Mouse (Mus musculus) stomach, embryonic 14.5 days (tissue): ENCODE data around the gene Nmnat2. TPM values are rescaled to one million over a fixed set of nuclear protein-coding genes. Genes with fewer than 3 reads are reported as not detected.

Experiments used
- ATAC-seq: fragments of 200-750 bp; cut with Nextera tagmentation; 2 replicates; pipeline ENCODE4 v1.8.0; 2017; ENCODE audit warnings: low read depth, moderate TSS enrichment; ENCODE audit not compliant: insufficient number of reproducible peaks, insufficient read depth, low FRiP score
- H3K27ac ChIP-seq: fragments of 300-500 bp; sonication (generic); 2 replicates; pipeline ENCODE4 v1.5.1; 2014; ENCODE audit warnings: mild to moderate bottlenecking, low read length, moderate library complexity, mixed read lengths
- H3K27me3 ChIP-seq: fragments of 300-500 bp; sonication (generic); 2 replicates; pipeline ENCODE4 v1.6.1; 2014; ENCODE audit warnings: low read length, control low read depth, mixed read lengths; ENCODE audit not compliant: control insufficient read depth, insufficient read depth
- H3K36me3 ChIP-seq: fragments of 300-500 bp; sonication (generic); 2 replicates; pipeline ENCODE4 v1.6.1; 2014; ENCODE audit warnings: mild to moderate bottlenecking, control low read depth, low read length, moderate library complexity, mixed read lengths; ENCODE audit not compliant: control insufficient read depth, insufficient read depth
- H3K4me1 ChIP-seq: fragments of 300-500 bp; sonication (generic); 2 replicates; pipeline ENCODE4 v1.6.1; 2014; ENCODE audit warnings: low read length, control low read depth, mixed read lengths; ENCODE audit not compliant: control insufficient read depth, insufficient read depth
- H3K4me2 ChIP-seq: fragments of 300-500 bp; sonication (generic); replicated peaks from 2 replicates; pipeline ENCODE4 v1.6.1; 2014; ENCODE audit warnings: low read depth, low read length, control low read depth
- H3K4me3 ChIP-seq: fragments of 300-500 bp; sonication (generic); 2 replicates; pipeline ENCODE4 v1.5.1; 2014; ENCODE audit warnings: low read depth, low read length, control low read depth
- H3K9ac ChIP-seq: fragments of 300-500 bp; sonication (generic); replicated peaks from 2 replicates; pipeline ENCODE4 v1.6.1; 2014; ENCODE audit warnings: low read depth, mild to moderate bottlenecking, control low read depth, low read length, moderate library complexity, mixed read lengths
- H3K9me3 ChIP-seq: fragments of 300-500 bp; sonication (generic); 2 replicates; pipeline ENCODE4 v1.6.1; 2016; ENCODE audit warnings: low read depth, low read length, control low read depth; ENCODE audit not compliant: control insufficient read depth
- WGBS: fragments of 180-500 bp; shearing (Covaris S2); extraction: QIAGEN DNeasy Blood & Tissue Kit; methylation state at CpG from one replicate; pipeline ENCODE4 v1.1.7; 2014; 5-methylcytosine and 5-hydroxymethylcytosine counted together
- polyA plus RNA-seq: library from polyadenylated mRNA; unstranded; fragments of >200 nt; fragmentation: Nextera tagmentation; extraction: Ambion mirVana; gene quantifications from 2 replicates; pipeline ENCODE4 v1.2.1, GENCODE M21; 2014

The Nmnat2 gene
- polyA plus RNA-seq, 1 experiment from 2014 or later, result 3.8 TPM

GRCm38 (mm10) chr1:153140265-153140664, 185.5 kb downstream of the Nmnat2 start:
- Histone ChIP-seq H3K9me3 (no peaks in the 10 kb centered on the region), H3K4me3 (no peak overlapping the region), H3K27me3 (no peaks in the 10 kb centered on the region), H3K4me2 (no peak overlapping the region), H3K9ac (no peak overlapping the region), H3K36me3 (no peaks in the 10 kb centered on the region), H3K27ac (no peak overlapping the region), H3K4me1 (0 out of 2 replicates have a peak, but pooled peaks cover 7% of the 10 kb centered on the region)
- no peak; the same call in 1 of the 2 replicates for ATAC-seq
- WGBS, result 64% methylated on average over 11 of the region's 11 CpGs

- H3K4me3 ChIP-seq, result no peak overlapping the region
- peak; percentile 64; the same call in 1 of the 2 replicates for ATAC-seq
- no peaks in the 10 kb centered on the region for H3K36me3 ChIP-seq
- H3K9me3 ChIP-seq, result no peaks in the 10 kb centered on the region
- 0 out of 2 replicates have a peak, but pooled peaks cover 7% of the 10 kb centered on the region for H3K4me1 ChIP-seq
- H3K4me2 ChIP-seq, result no peak overlapping the region
- WGBS, result 8% methylated on average over 8 of the region's 8 CpGs
- H3K9ac ChIP-seq, result no peak overlapping the region
- H3K27ac ChIP-seq, result no peak overlapping the region
- H3K27me3 ChIP-seq, result no peaks in the 10 kb centered on the region
Observed at GRCm38 (mm10) chr1:153140747-153141228, 186.0 kb downstream of the Nmnat2 start.

- WGBS, result 70% methylated on average over 11 of the region's 11 CpGs
- Histone ChIP-seq H3K9me3 (no peaks in the 10 kb centered on the region), H3K36me3 (no peaks in the 10 kb centered on the region; the same call in 1 of the 2 replicates), H3K4me1 (0 out of 2 replicates have a peak, but pooled peaks cover 3% of the 10 kb centered on the region), H3K4me2 (no peak overlapping the region), H3K27ac (no peak overlapping the region), H3K27me3 (no peaks in the 10 kb centered on the region), H3K4me3 (no peak overlapping the region), H3K9ac (no peak overlapping the region)
- ATAC-seq, result no peak
Observed at GRCm38 (mm10) chr1:153144021-153144420, 189.2 kb downstream of the Nmnat2 start.

GRCm38 (mm10) chr1:153145791-153146190, 191.0 kb downstream of the Nmnat2 start:
- no peaks in the 10 kb centered on the region for H3K9me3 ChIP-seq
- H3K9ac ChIP-seq, result no peak overlapping the region
- no peak overlapping the region for H3K27ac ChIP-seq
- no peak overlapping the region for H3K4me2 ChIP-seq
- H3K4me1 ChIP-seq, result no peaks in the 10 kb centered on the region
- 50% methylated on average over 5 of the region's 5 CpGs for WGBS
- ATAC-seq, result no peak
- no peak overlapping the region for H3K4me3 ChIP-seq
- H3K27me3 ChIP-seq, result no peaks in the 10 kb centered on the region
- no peaks in the 10 kb centered on the region; the same call in 1 of the 2 replicates for H3K36me3 ChIP-seq

- H3K27ac ChIP-seq, result no peak overlapping the region
- H3K4me1 ChIP-seq, result peaks cover 3% of the 10 kb centered on the region; the same call in 1 of the 2 replicates
- no peak for ATAC-seq
- H3K36me3 ChIP-seq, result no peaks in the 10 kb centered on the region; the same call in 1 of the 2 replicates
- no peak overlapping the region for H3K4me3 ChIP-seq
- WGBS, result 80% methylated on average over 7 of the region's 7 CpGs
- H3K9ac ChIP-seq, result no peak overlapping the region
- H3K4me2 ChIP-seq, result no peak overlapping the region
- H3K27me3 ChIP-seq, result no peaks in the 10 kb centered on the region
- no peaks in the 10 kb centered on the region for H3K9me3 ChIP-seq
Observed at GRCm38 (mm10) chr1:153152594-153152993, 197.8 kb downstream of the Nmnat2 start.

GRCm38 (mm10) chr1:153153619-153154137, 198.9 kb downstream of the Nmnat2 start:
- Histone ChIP-seq H3K27ac (no peak overlapping the region), H3K4me1 (peaks cover 3% of the 10 kb centered on the region; the same call in 1 of the 2 replicates), H3K4me3 (no peak overlapping the region), H3K9ac (no peak overlapping the region), H3K4me2 (no peak overlapping the region), H3K27me3 (no peaks in the 10 kb centered on the region), H3K36me3 (no peaks in the 10 kb centered on the region; the same call in 1 of the 2 replicates), H3K9me3 (no peaks in the 10 kb centered on the region)
- WGBS, result 56% methylated on average over 10 of the region's 10 CpGs
- ATAC-seq, result no peak

GRCm38 (mm10) chr1:153155364-153155763, 200.6 kb downstream of the Nmnat2 start:
- H3K4me3 ChIP-seq, result no peak overlapping the region
- no peak overlapping the region for H3K9ac ChIP-seq
- no peak overlapping the region for H3K4me2 ChIP-seq
- H3K27me3 ChIP-seq, result no peaks in the 10 kb centered on the region
- H3K9me3 ChIP-seq, result no peaks in the 10 kb centered on the region
- WGBS, result 51% methylated on average over 8 of the region's 8 CpGs
- no peak for ATAC-seq
- H3K4me1 ChIP-seq, result peaks cover 3% of the 10 kb centered on the region; the same call in 1 of the 2 replicates
- H3K27ac ChIP-seq, result no peak overlapping the region; the same call in 1 of the 2 replicates
- H3K36me3 ChIP-seq, result no peaks in the 10 kb centered on the region

- no peak overlapping the region for H3K27ac ChIP-seq
- H3K4me3 ChIP-seq, result no peak overlapping the region
- H3K4me2 ChIP-seq, result no peak overlapping the region
- no peak overlapping the region for H3K9ac ChIP-seq
- H3K4me1 ChIP-seq, result peaks cover 3% of the 10 kb centered on the region; the same call in 1 of the 2 replicates
- no peaks in the 10 kb centered on the region for H3K36me3 ChIP-seq
- 69% methylated on average over 5 of the region's 5 CpGs for WGBS
- no peaks in the 10 kb centered on the region for H3K27me3 ChIP-seq
- no peak for ATAC-seq
- no peaks in the 10 kb centered on the region for H3K9me3 ChIP-seq
Observed at GRCm38 (mm10) chr1:153157021-153157623, 202.3 kb downstream of the Nmnat2 start.
